Mouse (Mus musculus): ENCODE data around the gene Nfatc2. TPM values are rescaled to one million over a fixed set of nuclear protein-coding genes. Genes with fewer than 3 reads are reported as not detected.

The Nfatc2 gene
- total RNA-seq, 4 experiments from 2014 or later: 9.8 to 19.2 (median 16.3) TPM

DNA sequence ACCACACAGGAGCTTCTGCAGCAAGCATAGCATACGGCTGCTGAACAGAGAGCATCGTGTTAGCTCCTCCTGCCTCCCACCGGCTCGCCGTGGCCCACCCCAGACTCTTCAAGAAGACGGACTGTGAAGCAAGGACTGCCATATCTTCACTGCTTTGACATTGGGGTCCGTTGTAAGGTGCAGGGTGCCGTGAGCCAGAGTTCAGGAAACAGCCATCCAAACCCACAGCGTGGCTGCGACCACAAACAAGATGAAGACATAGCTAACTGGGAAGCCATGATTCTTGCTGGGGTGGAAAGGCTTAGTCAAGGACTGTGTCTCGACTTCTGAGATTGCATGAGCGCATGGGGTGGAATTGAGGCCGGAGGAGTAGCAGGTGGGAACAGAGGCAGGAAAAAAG lies 111.5 kb downstream of the Nfatc2 start:
- DNase-seq (ENCODE audit: low spot score): no peak

DNA sequence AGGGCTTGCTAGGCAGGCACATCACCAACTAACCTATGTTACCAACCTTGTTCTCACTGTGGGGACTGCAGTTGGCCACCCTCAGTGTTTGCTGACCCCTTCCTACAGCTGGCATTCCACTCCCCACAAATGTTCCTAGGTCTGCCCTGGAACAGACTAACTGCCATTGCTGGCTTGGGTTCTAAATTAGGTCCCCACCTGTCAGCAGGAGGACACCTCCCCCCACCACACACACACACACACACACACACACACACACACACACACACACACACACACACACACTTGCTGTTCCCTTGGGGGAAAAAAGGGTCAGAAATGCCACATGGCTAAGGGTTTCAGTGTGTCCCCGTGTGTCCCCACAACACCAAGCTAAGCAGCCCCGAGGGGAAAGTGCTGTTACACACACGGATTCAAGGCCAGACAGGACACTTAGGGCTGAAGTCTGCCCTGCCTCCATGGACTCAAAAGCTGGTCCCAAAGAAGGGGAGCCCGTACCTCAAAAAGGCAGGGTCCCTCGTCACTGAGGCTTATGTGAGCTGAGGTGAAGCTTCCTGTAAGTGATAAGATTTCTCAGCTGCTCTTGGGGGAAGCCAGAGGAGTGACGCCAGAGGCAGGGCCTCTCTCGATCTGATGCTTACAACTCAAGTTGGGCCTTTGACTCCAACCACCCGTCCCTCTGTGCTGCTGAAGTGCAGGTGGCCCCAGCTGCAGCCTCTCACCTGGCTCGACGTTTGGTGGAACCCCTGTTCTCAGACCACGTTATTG lies 113.1 kb downstream of the Nfatc2 start:
- no peak for DNase-seq (ENCODE audit: low spot score)

DNA sequence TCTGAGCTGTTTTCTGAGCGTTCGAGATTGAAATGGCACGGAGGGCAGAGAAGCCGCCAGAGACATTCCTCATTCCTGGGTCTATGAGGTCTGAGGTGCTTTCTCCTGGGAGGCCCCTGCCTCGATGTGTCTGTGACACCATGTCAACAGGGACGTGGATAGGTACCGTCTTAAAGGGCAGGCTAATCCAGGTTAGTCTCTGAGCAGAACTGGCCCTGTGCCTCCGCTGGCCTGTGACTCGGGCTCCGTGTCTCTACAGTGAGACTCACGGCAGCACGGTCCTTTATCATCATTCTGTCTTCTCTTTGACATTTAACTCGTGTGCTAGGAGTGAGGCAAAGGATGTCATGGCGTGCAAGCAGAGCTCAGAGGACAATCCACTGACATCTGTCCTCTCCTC lies 120.3 kb downstream of the Nfatc2 start:
- DNase-seq (ENCODE audit: low spot score): no peak

DNA sequence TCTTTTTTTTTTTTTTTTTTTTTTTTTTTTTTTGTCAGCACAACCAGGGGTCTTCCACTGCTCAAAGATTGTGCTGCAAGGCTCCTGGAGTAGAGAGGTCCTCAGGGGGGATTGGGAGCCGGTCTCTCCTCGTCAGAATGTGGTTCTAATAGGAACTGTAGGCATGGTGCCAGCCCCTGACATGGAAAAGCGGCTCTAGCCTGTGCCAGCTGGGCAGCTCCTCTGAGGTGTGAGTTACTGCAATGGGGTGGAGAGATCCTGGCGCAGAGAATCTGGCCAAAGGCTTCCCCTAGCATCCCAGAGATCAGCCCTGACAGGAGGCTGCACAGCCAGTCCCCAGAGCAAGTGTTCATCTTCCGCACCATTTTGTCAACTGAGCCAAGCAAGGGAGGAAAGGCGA lies 120.8 kb downstream of the Nfatc2 start:
- DNase-seq (ENCODE audit: low spot score): no peak

DNA sequence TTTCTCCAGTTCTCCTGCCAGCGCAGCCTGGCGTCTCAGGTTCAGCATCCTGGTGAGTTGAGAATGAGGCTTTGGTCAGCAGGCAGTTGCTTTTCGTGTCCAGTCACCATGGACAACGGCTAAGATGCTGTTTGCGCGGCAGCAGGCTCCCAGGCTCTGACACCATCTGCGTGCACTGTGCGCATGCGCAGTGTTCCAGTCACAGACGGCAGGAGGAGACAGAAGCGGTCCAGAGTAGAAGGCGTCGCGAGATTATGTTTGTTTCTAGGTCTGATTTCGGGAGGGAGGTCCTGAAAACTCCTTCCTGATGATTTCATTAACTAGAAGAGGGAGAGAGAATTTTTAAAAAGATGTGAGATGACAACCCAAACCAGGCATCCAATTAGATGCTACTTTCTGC lies 121.5 kb downstream of the Nfatc2 start:
- no peak for DNase-seq (ENCODE audit: low spot score)

DNA sequence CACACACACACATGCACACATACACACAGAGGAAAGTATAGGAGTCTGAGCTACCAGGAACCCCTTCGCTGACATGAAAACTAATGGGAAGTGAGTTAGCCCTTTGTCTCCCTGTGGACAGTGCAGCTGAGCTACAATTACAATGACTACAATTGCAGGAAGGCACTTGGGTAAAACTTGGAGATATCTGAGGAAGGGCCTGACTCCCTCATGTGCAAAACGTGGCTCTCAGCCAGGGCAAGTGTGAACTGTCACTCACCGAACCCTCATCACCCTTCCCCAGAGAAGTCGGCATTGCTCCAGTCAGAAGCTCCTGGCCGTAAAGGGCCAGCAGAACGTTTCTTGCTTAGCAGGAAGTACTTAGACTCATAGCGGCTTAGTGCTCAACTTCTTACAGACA lies 123.0 kb downstream of the Nfatc2 start:
- DNase-seq (ENCODE audit: low spot score): peak; percentile 49

DNA sequence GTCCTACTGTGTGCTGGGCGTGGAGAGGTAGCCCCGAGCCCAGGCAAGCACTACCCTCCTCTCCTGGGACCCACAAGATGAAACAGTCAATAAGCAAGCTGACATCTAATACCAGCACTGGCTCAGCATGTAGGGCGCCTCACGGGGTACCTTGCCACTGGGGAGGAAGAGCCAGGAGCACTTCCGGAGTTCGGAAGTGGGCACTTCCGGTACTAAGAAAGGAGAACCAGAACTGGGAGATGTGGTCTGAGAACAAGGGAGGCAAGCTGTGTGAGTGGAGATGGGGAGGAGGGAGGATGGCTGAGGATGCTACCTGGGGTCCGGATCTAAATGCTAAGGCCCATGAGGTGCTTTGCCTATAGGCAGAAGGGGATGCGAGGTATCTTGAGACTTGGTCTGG lies 128.0 kb downstream of the Nfatc2 start:
- DNase-seq (ENCODE audit: low spot score): no peak

DNA sequence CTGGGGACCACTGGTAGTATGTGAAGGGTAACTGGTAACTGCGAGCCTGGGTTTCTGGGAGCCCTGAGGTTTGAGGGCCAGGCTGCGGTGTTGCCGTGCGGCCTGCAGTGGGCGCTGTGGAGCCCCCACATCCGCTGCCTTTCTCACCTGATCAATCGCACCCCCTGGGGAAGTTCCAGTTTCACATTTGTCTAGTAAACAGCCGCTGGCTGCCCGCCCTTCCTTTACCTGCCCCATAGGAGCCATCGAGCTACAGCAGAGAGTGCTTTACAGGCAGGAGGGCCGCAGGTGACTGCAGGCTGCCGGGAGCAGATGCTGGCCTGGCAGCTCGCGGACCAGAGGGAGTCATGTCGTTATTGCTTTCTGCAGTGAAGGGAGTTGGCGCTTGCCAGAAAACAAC lies 128.6 kb downstream of the Nfatc2 start:
- DNase-seq (ENCODE audit: low spot score): peak; percentile 58

DNA sequence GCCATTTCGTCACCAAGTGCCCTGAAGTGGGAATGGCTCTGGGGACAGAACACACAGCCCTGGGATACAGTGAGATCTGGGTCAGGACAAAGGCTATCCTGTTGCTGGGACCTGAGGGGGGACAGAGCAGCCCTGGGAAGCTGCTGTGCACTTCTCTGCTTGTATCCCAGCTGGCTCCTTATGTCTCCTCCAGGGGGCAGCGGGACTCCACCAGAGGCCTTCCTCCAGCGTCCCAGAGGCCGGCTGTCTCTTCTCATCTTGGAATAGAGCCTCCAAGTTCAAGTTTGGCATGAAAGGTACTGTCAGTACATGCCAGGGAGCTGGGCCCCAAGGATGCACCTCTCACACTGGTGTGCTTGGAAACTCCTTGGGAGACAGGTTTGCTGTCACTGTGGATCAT lies 132.4 kb downstream of the Nfatc2 start:
- DNase-seq (ENCODE audit: low spot score): peak; percentile 80

DNA sequence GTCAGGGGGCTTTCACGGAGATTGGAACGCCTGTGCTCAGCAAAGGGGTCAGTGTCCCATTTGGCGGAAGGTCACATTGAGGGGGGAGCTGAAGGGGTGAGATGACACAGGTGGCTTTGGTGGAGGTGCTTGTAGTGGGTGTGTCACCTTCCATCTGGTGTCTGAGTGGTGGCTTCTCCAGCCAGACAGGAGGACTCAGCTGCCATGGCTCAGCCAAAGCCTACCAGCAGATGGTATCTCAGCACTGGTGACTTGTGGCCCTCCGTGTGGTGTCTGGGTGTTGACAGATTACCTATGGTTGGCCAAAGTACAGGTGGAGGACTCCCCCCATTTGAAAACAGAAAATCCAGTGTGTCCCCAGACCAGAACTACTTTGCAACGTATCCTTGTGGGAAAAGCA lies 134.3 kb downstream of the Nfatc2 start:
- DNase-seq (ENCODE audit: low spot score): no peak

DNA sequence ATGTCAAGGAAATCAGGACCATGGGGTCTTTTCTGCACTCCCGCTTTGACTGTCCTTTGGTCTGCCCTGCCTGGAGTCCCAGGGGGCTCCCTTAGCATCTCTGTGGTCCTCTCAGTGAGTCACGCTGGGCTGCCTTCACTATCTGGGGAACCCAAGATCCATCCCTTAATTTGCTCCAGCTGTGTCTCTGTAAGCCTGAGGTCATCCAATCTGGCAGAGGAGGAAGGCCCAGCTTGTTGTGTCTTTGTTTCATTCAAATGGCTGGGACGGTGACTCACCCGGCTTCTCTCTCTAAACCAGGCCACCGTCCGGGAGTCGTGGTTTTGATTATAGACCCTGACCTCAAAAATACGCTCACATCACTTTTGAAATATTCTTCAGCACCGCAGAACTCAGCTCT lies 135.4 kb downstream of the Nfatc2 start:
- DNase-seq (ENCODE audit: low spot score): peak; percentile 71

DNA sequence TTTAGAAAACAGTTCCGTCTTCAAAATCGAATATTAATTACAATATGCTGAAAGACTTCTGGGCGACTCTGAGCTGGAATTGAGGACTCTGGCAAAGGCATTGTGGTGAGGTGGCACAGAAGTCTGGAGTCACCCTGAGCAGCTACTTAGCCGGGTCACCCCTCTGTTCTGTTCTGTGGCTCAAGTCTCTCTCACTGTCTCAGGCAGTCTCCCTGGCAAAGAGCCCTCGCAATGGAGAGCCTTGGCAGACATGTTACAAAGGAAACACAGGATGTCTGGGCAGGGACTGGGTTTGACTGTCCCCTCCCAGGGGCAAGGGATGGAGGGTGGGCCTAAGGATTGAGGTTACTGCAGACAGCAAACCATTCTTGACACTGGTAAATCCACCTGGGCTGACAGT lies 135.8 kb downstream of the Nfatc2 start:
- peak; percentile 6 for DNase-seq (ENCODE audit: low spot score)

DNA sequence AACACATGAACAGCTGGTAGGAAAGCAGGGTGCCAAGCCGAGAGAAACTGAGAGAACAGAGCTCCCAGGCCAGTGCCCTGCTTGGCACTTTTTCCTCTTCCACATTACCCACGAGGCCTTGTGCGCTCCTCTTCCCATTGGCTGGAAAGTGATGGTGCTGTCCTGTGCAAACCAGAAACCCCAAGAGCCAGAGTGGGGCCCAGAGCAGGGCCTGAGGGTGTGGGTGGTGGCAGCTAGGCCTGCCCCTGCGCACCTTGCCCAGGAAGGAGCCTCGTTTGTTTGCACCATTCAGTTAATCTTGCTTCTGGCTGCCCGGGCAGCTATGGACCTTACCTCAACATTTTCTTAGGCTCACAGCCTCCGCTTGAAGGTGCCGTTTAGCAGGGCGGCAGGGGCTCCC lies 139.6 kb downstream of the Nfatc2 start:
- DNase-seq (ENCODE audit: low spot score): no peak

DNA sequence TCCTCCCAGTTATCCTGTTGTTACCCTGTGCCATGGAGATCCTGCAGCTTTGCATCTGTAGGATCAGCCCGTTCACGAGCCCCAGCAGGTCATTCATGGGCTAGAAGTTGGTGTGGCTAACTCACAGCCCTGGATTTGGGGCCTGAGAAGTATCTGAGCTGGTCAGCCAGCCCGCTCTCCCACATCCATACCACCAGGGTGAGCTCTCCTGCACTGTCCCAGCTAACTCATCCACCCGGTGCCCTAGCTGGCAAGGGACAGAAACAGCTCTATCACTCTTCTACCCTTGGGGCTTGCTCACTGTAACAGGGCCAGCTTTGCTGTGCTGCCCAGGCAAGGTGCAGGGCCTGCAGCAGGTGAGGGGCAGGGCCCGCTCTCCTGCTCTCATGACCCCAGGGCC lies 141.8 kb downstream of the Nfatc2 start:
- DNase-seq (ENCODE audit: low spot score): no peak

DNA sequence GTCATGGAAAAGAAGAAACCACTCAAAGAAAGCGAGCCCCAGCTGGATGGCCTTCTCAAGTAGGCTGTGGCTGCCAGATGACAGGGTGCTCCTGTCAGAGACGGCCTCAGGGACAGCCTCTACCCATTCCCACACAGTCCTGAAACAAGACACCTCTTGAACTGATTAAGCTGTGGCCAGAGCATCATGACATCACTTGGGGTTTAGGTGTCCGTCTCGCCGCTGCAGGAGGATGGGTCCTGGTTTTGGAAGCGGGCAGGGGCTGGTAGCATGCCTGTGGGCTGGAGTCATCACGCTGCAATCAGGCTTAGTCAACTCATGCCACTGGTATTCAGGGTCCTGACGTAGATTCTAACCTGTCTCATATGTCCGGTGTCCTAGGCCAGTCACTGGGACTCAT lies 142.9 kb downstream of the Nfatc2 start:
- DNase-seq (ENCODE audit: low spot score): no peak

DNA sequence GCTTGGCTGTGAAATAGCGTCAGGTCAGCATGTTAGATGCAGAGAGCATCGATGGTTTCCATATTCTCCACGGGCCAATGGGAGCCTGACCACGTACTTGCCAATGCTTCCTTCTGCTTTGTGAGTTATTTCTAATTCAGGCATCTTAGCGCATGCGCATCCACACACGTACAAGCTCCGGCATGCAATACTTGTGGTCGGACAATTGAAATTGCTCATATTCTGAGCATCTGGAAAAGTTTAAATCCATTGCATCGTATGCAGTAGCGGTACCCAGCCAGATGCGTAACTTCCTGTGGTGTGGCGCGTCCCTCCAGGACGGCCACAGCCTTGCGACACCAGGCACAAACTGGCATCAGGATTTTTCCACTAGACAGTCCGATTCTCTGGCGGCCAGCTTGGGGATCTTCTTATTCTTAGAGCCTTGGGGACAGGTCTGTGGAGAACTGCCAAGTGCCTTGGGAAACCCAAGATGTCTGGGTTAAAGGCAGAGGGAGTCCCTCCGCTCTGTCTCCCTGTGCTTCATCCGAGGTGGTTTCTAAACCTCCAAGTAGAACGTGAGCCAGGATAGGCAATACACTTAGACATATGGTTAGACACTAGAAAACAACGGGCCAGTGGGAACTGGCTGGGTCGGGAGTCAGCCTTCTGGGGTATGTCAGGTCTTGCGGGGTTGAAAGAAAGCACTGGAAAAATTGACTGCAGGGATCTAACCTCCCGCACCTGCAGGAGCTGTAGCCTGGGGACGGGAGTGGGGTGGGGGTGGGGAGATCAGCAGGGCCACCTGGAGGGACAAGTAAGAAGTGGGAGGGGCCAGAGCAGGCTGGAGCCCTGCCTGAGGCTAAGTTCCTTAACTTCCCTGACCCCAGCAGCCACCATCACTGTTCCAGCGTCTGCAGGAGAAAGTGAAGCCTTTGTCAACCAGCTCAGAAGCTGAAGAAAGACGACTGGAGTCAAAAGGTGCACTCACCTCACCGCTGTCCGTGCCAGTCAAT lies 149.4 kb downstream of the Nfatc2 start:
- no peak for DNase-seq (ENCODE audit: low spot score)

DNA sequence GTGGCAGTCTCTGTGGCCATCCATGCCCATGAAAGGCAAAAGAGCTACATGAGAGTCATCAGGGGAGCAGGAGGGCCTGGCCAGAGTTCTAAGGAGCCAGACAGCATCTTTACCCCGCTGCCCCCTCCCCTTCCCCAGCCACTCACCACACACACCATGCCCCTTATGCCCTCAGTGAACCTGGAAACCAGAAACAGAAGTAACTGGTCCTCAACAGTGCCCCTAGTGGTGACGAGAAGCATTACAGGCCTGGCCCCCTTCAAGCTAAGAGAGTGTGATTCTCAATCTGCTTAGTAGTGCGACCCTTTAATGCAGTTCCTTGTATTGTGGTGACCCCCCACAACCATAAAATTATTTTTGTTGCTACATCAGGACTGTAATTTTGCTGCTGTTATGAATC lies 150.5 kb downstream of the Nfatc2 start:
- DNase-seq (ENCODE audit: low spot score): no peak

DNA sequence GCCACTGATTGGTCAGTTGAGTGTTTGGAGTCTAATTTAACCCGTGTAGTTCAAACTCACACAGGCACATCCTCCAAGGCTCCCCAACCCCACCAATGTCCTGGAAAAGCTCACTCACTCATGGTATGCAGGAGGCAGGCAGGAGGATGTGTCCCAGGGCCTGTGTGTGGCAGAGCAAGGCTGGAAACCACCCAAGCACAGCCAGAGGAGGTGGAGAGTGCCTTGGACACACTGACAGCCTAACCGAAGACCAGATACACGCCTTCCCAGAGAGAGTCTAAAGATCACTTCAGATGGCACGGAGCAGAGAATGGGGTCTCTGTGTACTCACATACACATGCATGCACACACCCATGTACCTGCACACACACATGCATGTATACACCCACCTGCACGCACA lies 153.4 kb downstream of the Nfatc2 start:
- no peak for DNase-seq (ENCODE audit: low spot score)

DNA sequence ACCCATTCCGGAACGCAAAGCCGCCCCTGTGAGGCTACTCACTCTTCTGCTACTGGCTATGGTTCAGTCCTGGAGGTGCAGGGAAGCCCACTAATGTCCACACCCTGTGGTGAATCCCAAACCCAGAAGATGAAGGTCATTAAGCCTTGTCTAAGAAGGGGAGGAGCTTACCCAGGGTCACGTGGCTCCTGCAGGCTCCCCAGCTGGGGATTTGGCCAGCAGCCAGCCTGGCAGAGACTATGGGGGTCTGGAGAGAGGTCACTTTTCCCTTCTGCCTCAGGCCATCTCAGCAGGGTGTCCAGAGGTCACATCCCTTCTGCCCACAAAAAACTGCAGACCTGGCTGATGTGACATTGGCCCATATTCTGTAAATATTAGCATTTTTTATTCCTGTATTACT lies 153.9 kb downstream of the Nfatc2 start:
- no peak for DNase-seq (ENCODE audit: low spot score)

DNA sequence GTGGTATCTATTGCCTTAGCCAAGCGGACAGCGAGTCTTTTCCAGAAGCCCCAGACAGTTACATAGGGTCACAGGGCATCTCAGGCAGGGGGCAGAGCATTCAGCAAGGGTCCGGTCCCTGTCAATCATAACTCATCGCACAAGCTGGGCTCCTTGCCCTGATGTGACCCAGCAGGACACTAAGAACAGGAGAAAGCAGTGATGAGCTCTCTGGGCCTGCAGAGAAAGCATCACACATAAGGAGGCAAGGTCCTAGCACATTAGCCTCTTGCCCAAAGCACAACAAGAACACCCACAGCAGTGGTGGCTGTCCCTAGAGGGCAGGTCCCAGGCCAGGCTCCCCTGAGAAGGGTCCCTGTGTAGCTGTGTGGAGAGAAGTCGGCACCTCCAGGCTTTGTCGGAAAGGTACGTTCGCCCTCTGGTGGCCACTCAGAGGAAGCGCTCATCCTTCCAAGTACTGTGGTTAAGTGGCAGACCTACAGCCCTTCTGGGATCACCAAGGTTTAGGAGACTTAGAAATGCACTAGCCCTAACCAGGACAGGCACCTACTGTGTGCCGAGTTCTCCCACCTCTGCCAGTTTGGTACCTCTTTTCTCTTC lies 156.1 kb downstream of the Nfatc2 start:
- peak; percentile 40 for DNase-seq (ENCODE audit: low spot score)

DNA sequence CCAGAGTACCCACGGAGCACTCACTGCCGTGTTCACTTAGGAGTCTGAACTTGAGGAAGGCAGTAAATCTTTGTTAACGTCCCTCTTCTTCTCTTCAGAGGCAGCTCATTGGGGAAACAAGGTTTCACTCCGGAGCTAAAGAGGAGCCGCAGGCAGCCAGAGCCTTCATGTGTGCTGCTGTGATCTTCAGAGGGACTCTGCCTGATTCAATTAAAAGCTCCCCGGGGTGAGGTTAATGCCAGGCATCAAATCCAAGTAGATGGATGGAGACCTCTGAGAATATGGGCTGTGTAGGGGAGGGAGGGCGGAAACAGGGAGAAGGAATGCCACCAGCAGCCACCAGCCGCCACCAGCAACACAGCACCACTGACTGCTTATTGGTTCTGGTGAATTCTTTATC lies 157.3 kb downstream of the Nfatc2 start:
- DNase-seq (ENCODE audit: low spot score): no peak

DNA sequence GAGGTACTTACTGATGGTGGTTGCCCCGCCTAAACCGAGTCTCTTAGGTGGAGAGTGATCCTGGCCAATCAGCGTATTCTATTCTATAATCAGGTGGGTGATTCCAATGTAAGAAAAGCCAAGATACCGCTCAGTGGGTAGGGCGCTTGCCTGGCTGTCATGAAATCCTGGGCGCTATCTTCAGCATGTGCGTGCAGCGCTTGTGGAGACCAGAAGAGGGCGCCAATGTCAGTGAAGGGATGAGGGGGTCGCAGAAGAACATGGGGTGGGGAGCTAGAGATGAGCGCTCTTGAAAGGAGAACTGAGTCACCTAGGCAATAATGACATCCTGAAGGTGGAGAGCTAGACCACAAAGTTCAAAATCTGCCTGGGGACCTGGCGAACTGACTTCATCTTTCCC lies 160.0 kb downstream of the Nfatc2 start:
- no peak for DNase-seq (ENCODE audit: low spot score)
